Mouse (Mus musculus): ENCODE data around the gene Etl4.
A peak's percentile ranks its signal among the peaks of the same experiment; 100 is the strongest.

Etl4 gene

GRCm38 (mm10) chr2:20442731-20443130, 533.2 kb downstream of the Etl4 start:
- DNase-seq (ENCODE audit: low read depth, low spot score) = no peak

- DNase-seq (ENCODE audit: low read depth, low spot score) = no peak
Measured at GRCm38 (mm10) chr2:20443671-20444440, 534.3 kb downstream of the Etl4 start.

GRCm38 (mm10) chr2:20445156-20446155, 535.9 kb downstream of the Etl4 start:
- no peak for DNase-seq (ENCODE audit: low read depth, low spot score)

GRCm38 (mm10) chr2:20446180-20446579, 536.6 kb downstream of the Etl4 start:
- no peak for DNase-seq (ENCODE audit: low read depth, low spot score)

- DNase-seq (ENCODE audit: low read depth, low spot score) = no peak
Measured at GRCm38 (mm10) chr2:20450945-20451344, 541.4 kb downstream of the Etl4 start.

- no peak for DNase-seq (ENCODE audit: low read depth, low spot score)
Measured at GRCm38 (mm10) chr2:20453506-20454206, 544.1 kb downstream of the Etl4 start.

GRCm38 (mm10) chr2:20479199-20479598, 569.6 kb downstream of the Etl4 start:
- no peak for DNase-seq (ENCODE audit: low read depth, low spot score)

- DNase-seq (ENCODE audit: low read depth, low spot score) = no peak
Measured at GRCm38 (mm10) chr2:20486137-20486788, 576.7 kb downstream of the Etl4 start.

GRCm38 (mm10) chr2:20489090-20489489, 579.5 kb downstream of the Etl4 start:
- no peak for DNase-seq (ENCODE audit: low read depth, low spot score)

GRCm38 (mm10) chr2:20492125-20492524, 582.5 kb downstream of the Etl4 start:
- no peak for DNase-seq (ENCODE audit: low read depth, low spot score)

GRCm38 (mm10) chr2:20493806-20494205, 584.2 kb downstream of the Etl4 start:
- DNase-seq (ENCODE audit: low read depth, low spot score) = no peak

- DNase-seq (ENCODE audit: low read depth, low spot score) = peak; percentile 52
Measured at GRCm38 (mm10) chr2:20494666-20495065, 585.1 kb downstream of the Etl4 start.

- DNase-seq (ENCODE audit: low read depth, low spot score) = no peak
Measured at GRCm38 (mm10) chr2:20496219-20496800, 586.7 kb downstream of the Etl4 start.

GRCm38 (mm10) chr2:20507832-20508723, 598.5 kb downstream of the Etl4 start:
- no peak for DNase-seq (ENCODE audit: low read depth, low spot score)

GRCm38 (mm10) chr2:20508724-20509052, 599.1 kb downstream of the Etl4 start:
- no peak for DNase-seq (ENCODE audit: low read depth, low spot score)

- no peak for DNase-seq (ENCODE audit: low read depth, low spot score)
Measured at GRCm38 (mm10) chr2:20510061-20510460, 600.5 kb downstream of the Etl4 start.

- no peak for DNase-seq (ENCODE audit: low read depth, low spot score)
Measured at GRCm38 (mm10) chr2:20516270-20516865, 606.8 kb downstream of the Etl4 start.

GRCm38 (mm10) chr2:20517853-20518252, 608.3 kb downstream of the Etl4 start:
- no peak for DNase-seq (ENCODE audit: low read depth, low spot score)

- DNase-seq (ENCODE audit: low read depth, low spot score) = no peak
Measured at GRCm38 (mm10) chr2:20518506-20518905, 608.9 kb downstream of the Etl4 start.
